Mouse (Mus musculus): ENCODE measurements around the gene Atxn2l. TPM values are rescaled to one million over a fixed set of nuclear protein-coding genes. Genes with fewer than 3 reads are reported as not detected.

Atxn2l gene
- polyA plus RNA-seq, 1 experiment from 2014 or later = 81.8 TPM

- H3K27me3 ChIP-seq (ENCODE audit: control insufficient read depth, insufficient read depth, low read length) = no peaks in the 10 kb centered on the region
- no peak overlapping the region for H3K4me3 ChIP-seq (ENCODE audit: low read depth, low read length)
- H3K27ac ChIP-seq (ENCODE audit: low read depth, low read length) = no peak overlapping the region
- no peak overlapping the region for H3K9ac ChIP-seq (ENCODE audit: low read length)
- H3K9me3 ChIP-seq (ENCODE audit: control insufficient read depth, low read length) = no peaks in the 10 kb centered on the region
- H3K36me3 ChIP-seq (ENCODE audit: control insufficient read depth, insufficient read depth, low read length) = no peaks in the 10 kb centered on the region
- DNase-seq (ENCODE audit: low spot score) (no peak), ATAC-seq (replicated peaks; ENCODE audit: low FRiP score) (no peak)
- no peaks in the 10 kb centered on the region for H3K4me1 ChIP-seq (replicated peaks; ENCODE audit: control insufficient read depth, insufficient read depth, low read length)
- no peak overlapping the region for H3K4me2 ChIP-seq (ENCODE audit: low read depth, low read length, severe bottlenecking)
- WGBS = 73% methylated on average over 2 of the region's 2 CpGs
These were observed 48.0 kb downstream of the Atxn2l start for GRCm38 (mm10) chr7:126455242-126455641.

- Histone ChIP-seq H3K27me3 (ENCODE audit: control insufficient read depth, insufficient read depth, low read length) (no peaks in the 10 kb centered on the region), H3K9ac (ENCODE audit: low read length) (no peak overlapping the region), H3K27ac (ENCODE audit: low read depth, low read length) (no peak overlapping the region), H3K4me2 (ENCODE audit: low read depth, low read length, severe bottlenecking) (no peak overlapping the region), H3K4me3 (ENCODE audit: low read depth, low read length) (no peak overlapping the region), H3K9me3 (ENCODE audit: control insufficient read depth, low read length) (no peaks in the 10 kb centered on the region), H3K36me3 (ENCODE audit: control insufficient read depth, insufficient read depth, low read length) (no peaks in the 10 kb centered on the region), H3K4me1 (replicated peaks; ENCODE audit: control insufficient read depth, insufficient read depth, low read length) (no peaks in the 10 kb centered on the region)
- ATAC-seq (replicated peaks; ENCODE audit: low FRiP score) = no peak
- WGBS = 86% methylated on average over 7 of the region's 7 CpGs
- no peak for DNase-seq (ENCODE audit: low spot score)
These were observed 49.4 kb downstream of the Atxn2l start for GRCm38 (mm10) chr7:126453861-126454260.

GRCm38 (mm10) chr7:126452244-126452643 lies 51.0 kb downstream of the Atxn2l start:
- H3K9ac ChIP-seq (ENCODE audit: low read length) = no peak overlapping the region
- WGBS = 89% methylated on average over 3 of the region's 3 CpGs
- DNase-seq (ENCODE audit: low spot score) = no peak
- no peak overlapping the region for H3K27ac ChIP-seq (ENCODE audit: low read depth, low read length)
- no peak for ATAC-seq (replicated peaks; ENCODE audit: low FRiP score)
- no peaks in the 10 kb centered on the region for H3K36me3 ChIP-seq (ENCODE audit: control insufficient read depth, insufficient read depth, low read length)
- H3K27me3 ChIP-seq (ENCODE audit: control insufficient read depth, insufficient read depth, low read length) = no peaks in the 10 kb centered on the region
- no peaks in the 10 kb centered on the region for H3K4me1 ChIP-seq (replicated peaks; ENCODE audit: control insufficient read depth, insufficient read depth, low read length)
- H3K4me3 ChIP-seq (ENCODE audit: low read depth, low read length) = no peak overlapping the region
- H3K4me2 ChIP-seq (ENCODE audit: low read depth, low read length, severe bottlenecking) = no peak overlapping the region
- no peaks in the 10 kb centered on the region for H3K9me3 ChIP-seq (ENCODE audit: control insufficient read depth, low read length)

- Histone ChIP-seq H3K4me2 (ENCODE audit: low read depth, low read length, severe bottlenecking) (no peak overlapping the region), H3K9ac (ENCODE audit: low read length) (no peak overlapping the region), H3K4me1 (replicated peaks; ENCODE audit: control insufficient read depth, insufficient read depth, low read length) (no peaks in the 10 kb centered on the region), H3K9me3 (ENCODE audit: control insufficient read depth, low read length) (no peaks in the 10 kb centered on the region), H3K36me3 (ENCODE audit: control insufficient read depth, insufficient read depth, low read length) (no peaks in the 10 kb centered on the region), H3K27ac (ENCODE audit: low read depth, low read length) (no peak overlapping the region), H3K4me3 (ENCODE audit: low read depth, low read length) (no peak overlapping the region), H3K27me3 (ENCODE audit: control insufficient read depth, insufficient read depth, low read length) (no peaks in the 10 kb centered on the region)
- WGBS = 90% methylated on average over 6 of the region's 6 CpGs
- DNase-seq (ENCODE audit: low spot score) = no peak
- ATAC-seq (replicated peaks; ENCODE audit: low FRiP score) = no peak
These were observed 52.6 kb downstream of the Atxn2l start for GRCm38 (mm10) chr7:126450641-126451040.

GRCm38 (mm10) chr7:126449991-126450390 lies 53.2 kb downstream of the Atxn2l start:
- Histone ChIP-seq H3K4me1 (replicated peaks; ENCODE audit: control insufficient read depth, insufficient read depth, low read length) (no peaks in the 10 kb centered on the region), H3K27me3 (ENCODE audit: control insufficient read depth, insufficient read depth, low read length) (no peaks in the 10 kb centered on the region), H3K9me3 (ENCODE audit: control insufficient read depth, low read length) (no peaks in the 10 kb centered on the region), H3K4me2 (ENCODE audit: low read depth, low read length, severe bottlenecking) (no peak overlapping the region), H3K27ac (ENCODE audit: low read depth, low read length) (no peak overlapping the region), H3K9ac (ENCODE audit: low read length) (no peak overlapping the region), H3K36me3 (ENCODE audit: control insufficient read depth, insufficient read depth, low read length) (no peaks in the 10 kb centered on the region), H3K4me3 (ENCODE audit: low read depth, low read length) (no peak overlapping the region)
- DNase-seq (ENCODE audit: low spot score) (no peak), ATAC-seq (replicated peaks; ENCODE audit: low FRiP score) (no peak)
- 93% methylated on average over 18 of the region's 18 CpGs for WGBS

GRCm38 (mm10) chr7:126448481-126448880 lies 54.8 kb downstream of the Atxn2l start:
- Histone ChIP-seq H3K9me3 (ENCODE audit: control insufficient read depth, low read length) (no peaks in the 10 kb centered on the region), H3K27me3 (ENCODE audit: control insufficient read depth, insufficient read depth, low read length) (no peaks in the 10 kb centered on the region), H3K36me3 (ENCODE audit: control insufficient read depth, insufficient read depth, low read length) (no peaks in the 10 kb centered on the region), H3K9ac (ENCODE audit: low read length) (no peak overlapping the region), H3K27ac (ENCODE audit: low read depth, low read length) (no peak overlapping the region), H3K4me3 (ENCODE audit: low read depth, low read length) (no peak overlapping the region), H3K4me1 (replicated peaks; ENCODE audit: control insufficient read depth, insufficient read depth, low read length) (no peaks in the 10 kb centered on the region), H3K4me2 (ENCODE audit: low read depth, low read length, severe bottlenecking) (no peak overlapping the region)
- ATAC-seq (replicated peaks; ENCODE audit: low FRiP score) (no peak), DNase-seq (ENCODE audit: low spot score) (no peak)
- 95% methylated on average over 19 of the region's 19 CpGs for WGBS

- Histone ChIP-seq H3K36me3 (ENCODE audit: control insufficient read depth, insufficient read depth, low read length) (no peaks in the 10 kb centered on the region), H3K9ac (ENCODE audit: low read length) (no peak overlapping the region), H3K4me2 (ENCODE audit: low read depth, low read length, severe bottlenecking) (no peak overlapping the region), H3K4me1 (replicated peaks; ENCODE audit: control insufficient read depth, insufficient read depth, low read length) (no peaks in the 10 kb centered on the region), H3K9me3 (ENCODE audit: control insufficient read depth, low read length) (no peaks in the 10 kb centered on the region), H3K27me3 (ENCODE audit: control insufficient read depth, insufficient read depth, low read length) (no peaks in the 10 kb centered on the region), H3K27ac (ENCODE audit: low read depth, low read length) (no peak overlapping the region), H3K4me3 (ENCODE audit: low read depth, low read length) (no peak overlapping the region)
- ATAC-seq (replicated peaks; ENCODE audit: low FRiP score) (no peak), DNase-seq (ENCODE audit: low spot score) (no peak)
- WGBS = 93% methylated on average over 21 of the region's 21 CpGs
These were observed 57.0 kb downstream of the Atxn2l start for GRCm38 (mm10) chr7:126446217-126446616.

- Histone ChIP-seq H3K9ac (ENCODE audit: low read length) (no peak overlapping the region), H3K4me1 (replicated peaks; ENCODE audit: control insufficient read depth, insufficient read depth, low read length) (no peaks in the 10 kb centered on the region), H3K36me3 (ENCODE audit: control insufficient read depth, insufficient read depth, low read length) (no peaks in the 10 kb centered on the region), H3K9me3 (ENCODE audit: control insufficient read depth, low read length) (no peaks in the 10 kb centered on the region), H3K4me2 (ENCODE audit: low read depth, low read length, severe bottlenecking) (no peak overlapping the region), H3K27me3 (ENCODE audit: control insufficient read depth, insufficient read depth, low read length) (no peaks in the 10 kb centered on the region), H3K27ac (ENCODE audit: low read depth, low read length) (no peak overlapping the region), H3K4me3 (ENCODE audit: low read depth, low read length) (no peak overlapping the region)
- no peak for ATAC-seq (replicated peaks; ENCODE audit: low FRiP score)
- DNase-seq (ENCODE audit: low spot score) = no peak
- 93% methylated on average over 15 of the region's 15 CpGs for WGBS
These were observed 58.0 kb downstream of the Atxn2l start for GRCm38 (mm10) chr7:126445104-126445815.

GRCm38 (mm10) chr7:126444536-126444935 lies 58.7 kb downstream of the Atxn2l start:
- no peaks in the 10 kb centered on the region for H3K36me3 ChIP-seq (ENCODE audit: control insufficient read depth, insufficient read depth, low read length)
- DNase-seq (ENCODE audit: low spot score) (no peak), ATAC-seq (replicated peaks; ENCODE audit: low FRiP score) (no peak)
- no peak overlapping the region for H3K27ac ChIP-seq (ENCODE audit: low read depth, low read length)
- H3K4me1 ChIP-seq (replicated peaks; ENCODE audit: control insufficient read depth, insufficient read depth, low read length) = no peaks in the 10 kb centered on the region
- 93% methylated on average over 9 of the region's 9 CpGs for WGBS
- H3K27me3 ChIP-seq (ENCODE audit: control insufficient read depth, insufficient read depth, low read length) = no peaks in the 10 kb centered on the region
- no peak overlapping the region for H3K9ac ChIP-seq (ENCODE audit: low read length)
- H3K4me2 ChIP-seq (ENCODE audit: low read depth, low read length, severe bottlenecking) = no peak overlapping the region
- H3K4me3 ChIP-seq (ENCODE audit: low read depth, low read length) = no peak overlapping the region
- no peaks in the 10 kb centered on the region for H3K9me3 ChIP-seq (ENCODE audit: control insufficient read depth, low read length)

All from forebrain, embryonic 11.5 days (tissue).